In genomic region chr8:57568633-57569399, GRCm38 (mm10) we compare ENCODE assay signal across 14 mouse cellular contexts. TPM values are rescaled to one million over a fixed set of nuclear protein-coding genes. Genes with fewer than 3 reads are reported as not detected.
DNase-seq lines count a peak whose midpoint lies in the region; ATAC-seq and TF ChIP-seq lines count a peak whose summit lies in the region.
"Had no signal": no experiment of that assay in that cellular context is flagged by ENCODE, and none has a peak within 500 bp of the region (broad histone marks: within the 10 kb centered on the region; RNA-seq: fewer than 3 reads in every experiment).

No protein-coding gene starts in this region.

- intact Hi-C loops in left cerebral cortex, postnatal 25 days (cut with DNase I): no loop called here

- H3K9me3 ChIP-seq in forebrain, embryonic 16.5 days (ENCODE audit: control insufficient read depth, low read length): no peaks in the 10 kb centered on the region
- no peaks in the 10 kb centered on the region for H3K9me3 ChIP-seq in forebrain, embryonic 10.5 days
- H3K9me3 ChIP-seq in megakaryocyte, embryonic 14.5 days: no peaks in the 10 kb centered on the region
- no peaks in the 10 kb centered on the region for H3K9me3 ChIP-seq in hindbrain, embryonic 13.5 days
- no peaks in the 10 kb centered on the region for H3K9me3 ChIP-seq in neural tube, embryonic 13.5 days
- H3K9me3 ChIP-seq in intestine, postnatal 0 days (ENCODE audit: control insufficient read depth): no peaks in the 10 kb centered on the region
- H3K9me3 ChIP-seq: intestine, embryonic 15.5 days; liver, embryonic 12.5 days had no signal

- no peak overlapping the region for H3K9ac ChIP-seq in forebrain, embryonic 16.5 days (replicated peaks; ENCODE audit: low read depth, low read length)
- no peak overlapping the region for H3K9ac ChIP-seq in hindbrain, embryonic 13.5 days
- H3K9ac ChIP-seq in neural tube, embryonic 13.5 days: no peak overlapping the region
- no peak overlapping the region for H3K9ac ChIP-seq in intestine, postnatal 0 days (ENCODE audit: low read depth, low read length)
- H3K9ac ChIP-seq: intestine, embryonic 15.5 days; liver, embryonic 12.5 days had no signal

- no peak overlapping the region for H3K27ac ChIP-seq in forebrain, embryonic 16.5 days (ENCODE audit: low read length)
- H3K27ac ChIP-seq in forebrain, embryonic 10.5 days: no peak overlapping the region
- no peak overlapping the region for H3K27ac ChIP-seq in hindbrain, embryonic 13.5 days
- no peak overlapping the region for H3K27ac ChIP-seq in neural tube, embryonic 13.5 days (replicated peaks)
- no peak overlapping the region for H3K27ac ChIP-seq in intestine, postnatal 0 days (ENCODE audit: low read depth, low read length)
- H3K27ac ChIP-seq: intestine, embryonic 15.5 days; kidney, postnatal 0 days; liver, embryonic 12.5 days had no signal

- no peak for DNase-seq in forebrain, embryonic 10.5 days (ENCODE audit: extremely low spot score, low spot score)
- DNase-seq in left cerebral cortex, postnatal 25 days (ENCODE audit: low spot score in 2 of 2): no peak
- DNase-seq: gastrocnemius, postnatal 10 days; heart, postnatal 10 days; thymus, adult 18-20 months had no signal

- H3K4me1 ChIP-seq in forebrain, embryonic 16.5 days (replicated peaks; ENCODE audit: control insufficient read depth, insufficient read depth, low read length): 0 out of 2 replicates have a peak, but pooled peaks cover 2% of the 10 kb centered on the region
- H3K4me1 ChIP-seq in forebrain, embryonic 10.5 days: peaks cover 19% of the 10 kb centered on the region
- peaks cover 70% of the 10 kb centered on the region for H3K4me1 ChIP-seq in megakaryocyte, embryonic 14.5 days
- H3K4me1 ChIP-seq in hindbrain, embryonic 13.5 days (replicated peaks): peaks cover 23% of the 10 kb centered on the region
- H3K4me1 ChIP-seq in neural tube, embryonic 13.5 days (replicated peaks): peaks cover 23% of the 10 kb centered on the region
- no peaks in the 10 kb centered on the region for H3K4me1 ChIP-seq in intestine, postnatal 0 days (replicated peaks; ENCODE audit: control insufficient read depth, insufficient read depth, low read length)
- H3K4me1 ChIP-seq: intestine, embryonic 15.5 days; liver, embryonic 12.5 days had no signal

- no peak overlapping the region for H3K4me2 ChIP-seq in forebrain, embryonic 16.5 days (ENCODE audit: low read length)
- H3K4me2 ChIP-seq in hindbrain, embryonic 13.5 days: no peak overlapping the region
- H3K4me2 ChIP-seq in neural tube, embryonic 13.5 days: no peak overlapping the region
- no peak overlapping the region for H3K4me2 ChIP-seq in intestine, postnatal 0 days (replicated peaks; ENCODE audit: low read depth)
- H3K4me2 ChIP-seq: intestine, embryonic 15.5 days; liver, embryonic 12.5 days had no signal

- H3K4me3 ChIP-seq in forebrain, embryonic 16.5 days (replicated peaks; ENCODE audit: low read length): no peak overlapping the region
- no peak overlapping the region for H3K4me3 ChIP-seq in forebrain, embryonic 10.5 days
- peak overlapping the region; percentile 10 for H3K4me3 ChIP-seq in megakaryocyte, embryonic 14.5 days (replicated peaks)
- no peak overlapping the region for H3K4me3 ChIP-seq in hindbrain, embryonic 13.5 days
- H3K4me3 ChIP-seq in neural tube, embryonic 13.5 days: no peak overlapping the region
- H3K4me3 ChIP-seq in intestine, postnatal 0 days (ENCODE audit: low read depth, low read length): no peak overlapping the region
- H3K4me3 ChIP-seq: intestine, embryonic 15.5 days; liver, embryonic 12.5 days had no signal

- no peaks in the 10 kb centered on the region for H3K27me3 ChIP-seq in forebrain, embryonic 16.5 days (replicated peaks; ENCODE audit: control insufficient read depth, insufficient read depth, low read length)
- H3K27me3 ChIP-seq in forebrain, embryonic 10.5 days (ENCODE audit: poor library complexity, severe bottlenecking): no peaks in the 10 kb centered on the region
- H3K27me3 ChIP-seq in megakaryocyte, embryonic 14.5 days (replicated peaks): no peaks in the 10 kb centered on the region
- H3K27me3 ChIP-seq in hindbrain, embryonic 13.5 days: no peaks in the 10 kb centered on the region
- H3K27me3 ChIP-seq in neural tube, embryonic 13.5 days: no peaks in the 10 kb centered on the region
- no peaks in the 10 kb centered on the region for H3K27me3 ChIP-seq in intestine, postnatal 0 days (replicated peaks; ENCODE audit: control insufficient read depth, insufficient read depth, low read length)
- H3K27me3 ChIP-seq: intestine, embryonic 15.5 days; liver, embryonic 12.5 days had no signal

- no peaks in the 10 kb centered on the region for H3K36me3 ChIP-seq in forebrain, embryonic 16.5 days (ENCODE audit: control insufficient read depth, insufficient read depth)
- H3K36me3 ChIP-seq in forebrain, embryonic 10.5 days (replicated peaks): peaks cover 7% of the 10 kb centered on the region; the same call in 1 of the 2 replicates
- H3K36me3 ChIP-seq in megakaryocyte, embryonic 14.5 days (replicated peaks; ENCODE audit: low read length): peaks cover 56% of the 10 kb centered on the region
- H3K36me3 ChIP-seq in hindbrain, embryonic 13.5 days: no peaks in the 10 kb centered on the region
- H3K36me3 ChIP-seq in neural tube, embryonic 13.5 days: no peaks in the 10 kb centered on the region
- H3K36me3 ChIP-seq in intestine, postnatal 0 days (ENCODE audit: control insufficient read depth, insufficient read depth): 0 out of 2 replicates have a peak, but pooled peaks cover 3% of the 10 kb centered on the region
- H3K36me3 ChIP-seq: intestine, embryonic 15.5 days; liver, embryonic 12.5 days had no signal

- TF ChIP-seq CTCF in intestine, postnatal 0 days (IDR thresholded peaks at IDR 0.05; ENCODE audit: low read depth): no peak

- peak; percentile 31; the same call in 1 of the 2 replicates for ATAC-seq in forebrain, embryonic 16.5 days
- no peak for ATAC-seq in megakaryocyte, adult 5-6 weeks (ENCODE audit: poor library complexity, severe bottlenecking)
- ATAC-seq in hindbrain, embryonic 13.5 days (ENCODE audit: low FRiP score): peak; percentile 51; the same call in 1 of the 2 replicates
- ATAC-seq in neural tube, embryonic 13.5 days (ENCODE audit: low read depth): 0 out of 2 replicates have a peak, but pooled peaks have one; percentile 26
- ATAC-seq in intestine, postnatal 0 days: no peak
- ATAC-seq: liver, embryonic 12.5 days had no signal

- WGBS in forebrain, embryonic 16.5 days: 77% methylated on average over 18 of the region's 18 CpGs
- WGBS in forebrain, embryonic 10.5 days: 78% methylated on average over 18 of the region's 18 CpGs
- 66% methylated on average over 18 of the region's 18 CpGs for WGBS in hindbrain, embryonic 13.5 days
- WGBS in neural tube, embryonic 13.5 days: 65% methylated on average over 18 of the region's 18 CpGs
- 87% methylated on average over 18 of the region's 18 CpGs for WGBS in intestine, postnatal 0 days

RNA-seq across cellular contexts. Expression of gene Hmgb2, which starts 57.1 kb away (rescaled TPM):
- 168 and 177 TPM in 2 replicates for polyA plus RNA-seq in forebrain, embryonic 16.5 days (2015; fragmentation: Nextera tagmentation; extraction: Ambion mirVana)
- 671 and 721 TPM in 2 replicates for polyA plus RNA-seq in forebrain, embryonic 10.5 days (2016; fragmentation: Nextera tagmentation; extraction: Ambion mirVana)
- polyA plus RNA-seq in megakaryocyte, embryonic 14.5 days (2012; ENCODE audit: insufficient read depth, low replicate concordance): 9.4 and 95.5 TPM in 2 replicates
- total RNA-seq in megakaryocyte, adult 5-6 weeks (2015): 624 and 684 TPM in 2 replicates
- 745 and 753 TPM in 2 replicates for total RNA-seq in megakaryocyte, adult 5-6 weeks (2017)
- polyA plus RNA-seq in hindbrain, embryonic 13.5 days (2015; fragmentation: Nextera tagmentation; extraction: Ambion mirVana): 115 and 140 TPM in 2 replicates
- polyA plus RNA-seq in neural tube, embryonic 13.5 days (2015; fragmentation: Nextera tagmentation; extraction: Ambion mirVana): 85.6 and 87.2 TPM in 2 replicates
- polyA plus RNA-seq in intestine, postnatal 0 days (2015; fragmentation: Nextera tagmentation; extraction: Ambion mirVana): 197 and 201 TPM in 2 replicates
- total RNA-seq in left cerebral cortex, postnatal 25 days (2021): 1 to 10 TPM; 2.4 to 5.5 TPM

Comparison
In these comparisons a context has a peak if more than half of its experiments do, and no peak if none do; other contexts are left out.
1. ATAC-seq: peak in forebrain, embryonic 16.5 days (single experiment), hindbrain, embryonic 13.5 days (single experiment) and neural tube, embryonic 13.5 days (single experiment); none in megakaryocyte, adult 5-6 weeks (single experiment) and intestine, postnatal 0 days (single experiment).